Mouse (Mus musculus) testis, adult 2 months (tissue): ENCODE results near the gene Atxn1. TPM values are rescaled to one million over a fixed set of nuclear protein-coding genes. Genes with fewer than 3 reads are reported as not detected.

Experiments
- H3K27ac ChIP-seq: fragments of 200-500 bp; 2 replicates; pipeline ENCODE4 v1.5.1; 2012; ENCODE audit warnings: low read depth, low read length; ENCODE audit not compliant: control insufficient read depth, insufficient read depth
- H3K27me3 ChIP-seq: fragments of 200-500 bp; 2 replicates; pipeline ENCODE4 v1.6.1; 2012; ENCODE audit warnings: mild to moderate bottlenecking, low read length, moderate library complexity; ENCODE audit not compliant: control insufficient read depth, insufficient read depth
- H3K36me3 ChIP-seq: fragments of 200-500 bp; 2 replicates; pipeline ENCODE4 v1.6.1; 2012; ENCODE audit warnings: mild to moderate bottlenecking, low read length; ENCODE audit not compliant: control insufficient read depth, insufficient read depth
- H3K4me1 ChIP-seq: fragments of 200-500 bp; 2 replicates; pipeline ENCODE4 v1.6.1; 2012; ENCODE audit warnings: low read length; ENCODE audit not compliant: control insufficient read depth, insufficient read depth
- H3K4me3 ChIP-seq: fragments of 200-500 bp; 2 replicates; pipeline ENCODE4 v1.5.1; 2012; ENCODE audit warnings: low read depth, mild to moderate bottlenecking, low read length, moderate library complexity, mixed read lengths; ENCODE audit not compliant: control insufficient read depth
- CTCF ChIP-seq: fragments of 200-500 bp; IDR thresholded peaks from 2 replicates; pipeline ENCODE4 v1.5.1; 2012; ENCODE audit warnings: low read depth, mild to moderate bottlenecking, inconsistent platforms, low read length, moderate library complexity; ENCODE audit not compliant: control insufficient read depth, insufficient read depth, insufficient replicate concordance
- POLR2A ChIP-seq: fragments of 200-500 bp; IDR thresholded peaks from 2 replicates; pipeline ENCODE4 v1.6.1; 2012; ENCODE audit warnings: low read depth, mild to moderate bottlenecking, inconsistent platforms, low read length, moderate library complexity; ENCODE audit not compliant: control insufficient read depth
- polyA plus RNA-seq: library from polyadenylated mRNA; depleted of rRNA; stranded (reverse); fragments of >200 nt; gene quantifications from 2 replicates; pipeline ENCODE4 v1.2.3, GENCODE M21; 2012

The Atxn1 gene
- polyA plus RNA-seq, 1 experiment: 3.2 TPM

DNA sequence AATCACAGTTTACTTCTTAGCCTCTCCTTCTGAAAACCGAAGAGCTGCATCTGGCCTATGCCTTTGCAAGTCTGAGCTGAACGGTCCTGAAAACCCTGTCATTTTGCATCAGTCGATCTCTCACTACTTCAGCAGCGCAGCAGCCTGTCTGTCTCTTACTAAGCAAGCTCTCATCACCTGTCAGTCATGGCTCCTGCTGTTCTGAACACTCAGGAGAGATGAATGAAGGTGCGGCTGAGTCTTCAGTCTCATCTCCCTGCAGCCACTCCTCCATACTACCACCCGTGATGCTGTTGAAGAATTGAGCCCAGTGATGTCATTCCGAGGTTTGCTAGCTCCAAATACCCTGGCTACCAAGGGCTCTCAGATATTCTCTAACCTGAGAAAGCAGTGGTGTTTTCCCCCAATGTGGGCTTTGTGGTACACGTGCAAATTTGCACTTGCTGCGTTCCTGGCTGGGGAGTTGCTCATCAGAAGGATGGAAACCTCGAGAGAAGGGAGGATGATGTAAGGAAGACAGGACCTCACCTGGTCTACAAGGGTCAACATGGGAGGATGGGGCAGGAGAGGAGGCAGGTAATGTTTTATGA is 313.1 kb downstream of the Atxn1 start:
- TF ChIP-seq CTCF (no peak), POLR2A (no peak)
- H3K36me3 ChIP-seq: no peaks in the 10 kb centered on the region

DNA sequence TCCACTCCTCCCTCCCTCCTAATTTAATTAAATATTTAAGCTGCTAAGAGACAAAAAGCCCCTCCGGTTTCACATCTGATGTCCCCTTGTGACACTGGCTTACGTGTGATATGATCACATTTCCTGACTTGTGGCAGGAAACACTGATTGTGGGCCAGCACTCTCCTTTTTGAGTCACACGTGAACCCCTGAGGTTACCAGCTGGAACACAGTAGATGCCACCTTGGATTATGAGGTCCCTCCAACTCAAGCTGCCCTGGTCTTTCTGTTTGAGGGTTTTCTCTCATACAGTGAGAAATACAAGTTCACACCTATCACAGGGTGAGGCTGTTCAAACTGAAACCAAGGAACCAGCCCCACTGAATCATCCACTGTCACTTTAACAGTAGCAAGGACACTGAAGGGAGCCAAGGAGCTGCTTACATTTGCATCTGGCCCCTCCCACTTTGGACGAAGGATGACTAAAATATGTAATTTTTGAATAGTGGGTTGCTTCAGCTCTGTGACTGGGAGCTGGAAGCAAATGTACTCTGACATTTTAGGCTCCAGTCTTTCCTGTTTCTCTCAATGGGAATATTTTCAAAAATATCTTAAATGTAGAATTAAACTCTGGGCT is 315.5 kb downstream of the Atxn1 start:
- H3K27me3 ChIP-seq: no peaks in the 10 kb centered on the region
- H3K36me3 ChIP-seq: no peaks in the 10 kb centered on the region
- H3K4me1 ChIP-seq: no peaks in the 10 kb centered on the region
- no peak overlapping the region for H3K4me3 ChIP-seq
- H3K27ac ChIP-seq: no peak overlapping the region
- TF ChIP-seq POLR2A: no peak
- TF ChIP-seq CTCF: no peak

More for the DNA sequence above, 313.1 kb downstream of the Atxn1 start:
- Histone ChIP-seq H3K27me3 (no peaks in the 10 kb centered on the region), H3K4me3 (no peak overlapping the region), H3K4me1 (no peaks in the 10 kb centered on the region), H3K27ac (no peak overlapping the region)

DNA sequence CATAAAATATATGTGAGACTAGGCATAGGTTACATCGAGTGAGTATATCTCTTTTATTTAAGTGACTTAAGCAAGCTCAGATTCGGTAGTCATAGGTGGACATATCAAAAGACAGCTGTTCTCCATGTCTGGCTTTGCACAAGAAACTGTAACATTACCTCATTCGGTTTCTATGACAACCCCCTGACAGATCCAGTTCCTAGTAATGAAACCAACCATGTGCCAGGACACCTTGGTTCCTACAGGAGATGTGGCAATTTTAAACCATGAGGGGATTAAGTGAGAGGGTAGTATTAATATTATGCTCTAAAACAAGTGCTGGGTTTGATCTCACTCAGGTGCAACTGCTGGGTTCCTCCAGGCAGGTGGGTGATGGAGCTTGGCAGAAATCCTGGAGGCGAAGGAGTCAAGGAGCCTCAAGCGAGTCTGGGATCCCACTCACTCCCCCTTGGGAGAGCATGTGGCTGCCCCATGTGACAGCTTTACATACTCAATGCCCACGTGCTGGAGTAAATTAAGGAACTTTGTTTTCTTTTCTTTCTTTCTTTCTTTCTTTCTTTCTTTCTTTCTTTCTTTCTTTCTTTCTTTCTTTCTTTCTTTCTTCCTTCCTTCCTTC is 320.9 kb downstream of the Atxn1 start:
- Histone ChIP-seq H3K27me3 (no peaks in the 10 kb centered on the region), H3K36me3 (no peaks in the 10 kb centered on the region), H3K27ac (no peak overlapping the region), H3K4me3 (no peak overlapping the region), H3K4me1 (no peaks in the 10 kb centered on the region)
- TF ChIP-seq POLR2A: no peak
- no peak for TF ChIP-seq CTCF

DNA sequence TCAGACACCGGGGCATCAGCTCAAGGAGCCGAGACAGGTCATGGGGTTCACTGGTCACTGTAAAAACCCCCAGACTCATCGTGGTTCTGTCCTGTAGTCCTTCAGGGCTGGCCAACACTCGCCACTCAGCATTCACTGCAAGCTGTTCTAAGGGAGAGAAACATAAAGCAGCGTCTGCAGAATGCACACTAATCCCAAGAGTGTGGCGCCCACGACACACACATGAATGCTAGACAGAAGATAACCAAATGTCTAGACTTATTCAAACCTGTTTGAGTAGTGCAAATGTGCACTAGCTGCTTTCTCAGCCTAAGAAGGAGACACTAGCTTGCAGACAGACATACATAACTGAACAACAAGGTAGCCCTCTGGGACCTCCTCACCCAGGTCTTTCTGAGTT is 321.9 kb downstream of the Atxn1 start:
- no peak overlapping the region for H3K4me3 ChIP-seq
- TF ChIP-seq CTCF (no peak), POLR2A (no peak)
- no peaks in the 10 kb centered on the region for H3K36me3 ChIP-seq
- H3K27me3 ChIP-seq: no peaks in the 10 kb centered on the region
- H3K27ac ChIP-seq: no peak overlapping the region
- H3K4me1 ChIP-seq: no peaks in the 10 kb centered on the region

DNA sequence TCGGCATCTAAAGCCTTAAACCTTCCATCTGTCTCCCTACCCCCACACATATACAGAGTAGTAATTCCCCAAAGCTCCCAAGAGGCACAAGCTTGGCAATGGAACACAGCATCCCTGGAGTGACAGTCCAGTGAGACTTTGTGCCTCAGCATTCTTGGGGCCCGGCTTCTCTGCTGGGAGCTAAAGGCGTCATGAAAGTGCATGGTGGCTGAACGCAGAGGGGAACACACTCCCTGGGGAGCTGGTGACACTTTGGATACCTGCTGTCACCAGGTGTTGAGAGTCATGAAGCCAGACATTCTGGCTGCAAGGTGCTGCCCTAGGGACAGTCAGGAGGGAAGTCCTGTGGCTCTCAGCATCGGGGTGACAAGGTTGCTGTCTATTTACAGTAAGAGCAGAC is 324.4 kb downstream of the Atxn1 start:
- Histone ChIP-seq H3K27ac (no peak overlapping the region), H3K4me1 (no peaks in the 10 kb centered on the region), H3K27me3 (no peaks in the 10 kb centered on the region), H3K36me3 (no peaks in the 10 kb centered on the region), H3K4me3 (no peak overlapping the region)
- TF ChIP-seq CTCF (no peak), POLR2A (no peak)

DNA sequence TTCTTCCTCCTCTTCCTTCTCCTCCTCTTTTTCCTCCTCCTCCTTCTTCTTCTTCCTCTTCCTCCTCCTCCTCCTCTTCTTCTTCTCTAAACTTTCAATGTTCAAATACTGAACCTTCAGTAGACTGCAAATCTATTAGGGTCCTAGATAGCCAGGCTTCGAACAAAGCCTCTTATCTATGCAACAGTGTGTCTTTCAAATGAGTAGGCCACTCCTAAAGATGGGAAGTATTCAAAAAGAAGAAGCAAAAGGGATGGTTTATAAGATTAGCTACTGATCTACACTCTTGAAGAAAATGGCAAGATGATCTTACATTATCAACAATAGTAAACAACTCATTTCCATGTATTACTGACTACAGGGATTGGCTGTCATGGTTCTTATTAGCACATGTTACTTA is 326.5 kb downstream of the Atxn1 start:
- TF ChIP-seq CTCF: no peak
- no peak for TF ChIP-seq POLR2A
- Histone ChIP-seq H3K27me3 (no peaks in the 10 kb centered on the region), H3K36me3 (no peaks in the 10 kb centered on the region), H3K4me3 (no peak overlapping the region), H3K4me1 (no peaks in the 10 kb centered on the region), H3K27ac (no peak overlapping the region)

DNA sequence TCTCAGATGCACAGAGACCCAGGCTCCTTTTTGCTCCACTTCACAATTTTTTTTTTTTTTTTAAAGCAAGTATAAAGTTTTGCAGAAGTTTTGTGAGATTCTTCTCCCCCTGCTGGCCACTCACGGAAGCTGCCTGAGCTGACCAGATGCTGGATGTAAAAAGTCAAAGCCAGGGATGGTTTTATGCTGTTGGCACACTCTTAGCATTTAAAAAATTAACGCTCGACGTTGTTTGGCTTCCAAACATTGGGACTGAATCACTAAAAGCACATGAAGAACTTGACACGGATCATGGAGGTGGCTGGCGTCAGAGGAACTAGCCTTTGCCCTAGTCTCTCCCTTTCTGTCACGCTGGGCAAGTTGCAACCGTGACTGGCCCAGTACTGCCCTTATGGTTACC is 327.5 kb downstream of the Atxn1 start:
- no peak; the same call in 1 of the 2 replicates for TF ChIP-seq CTCF
- TF ChIP-seq POLR2A: no peak

DNA sequence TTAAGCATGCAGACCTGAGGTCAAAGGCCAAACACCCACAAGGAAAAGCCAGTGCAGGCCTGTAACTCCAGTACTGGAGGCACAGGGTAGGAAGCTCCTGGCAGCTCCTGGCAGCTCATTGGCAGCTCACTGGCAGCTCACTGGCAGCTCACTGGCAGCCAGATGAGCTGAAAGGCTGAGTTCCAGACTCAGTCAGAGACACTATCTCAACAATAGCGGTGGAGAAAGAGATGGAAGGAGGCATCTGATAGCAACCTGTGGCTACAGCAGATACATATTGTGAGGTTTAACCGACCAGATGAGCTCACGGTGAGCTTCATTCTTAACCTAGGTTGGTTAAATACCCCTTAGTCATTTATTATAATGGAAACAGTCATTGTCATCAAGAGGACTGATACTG is 328.4 kb downstream of the Atxn1 start:
- Histone ChIP-seq H3K4me1 (no peaks in the 10 kb centered on the region), H3K27ac (no peak overlapping the region), H3K27me3 (no peaks in the 10 kb centered on the region), H3K4me3 (no peak overlapping the region), H3K36me3 (no peaks in the 10 kb centered on the region)
- no peak for TF ChIP-seq CTCF
- TF ChIP-seq POLR2A: no peak

More for the DNA sequence above, 327.5 kb downstream of the Atxn1 start:
- H3K4me3 ChIP-seq: no peak overlapping the region
- H3K27ac ChIP-seq: no peak overlapping the region
- H3K27me3 ChIP-seq: no peaks in the 10 kb centered on the region
- no peaks in the 10 kb centered on the region for H3K4me1 ChIP-seq
- no peaks in the 10 kb centered on the region for H3K36me3 ChIP-seq
